Mouse (Mus musculus) heart, adult 9 months (tissue): ENCODE measurements at regions not wholly inside any gene's neighbourhood (a gene's known extent, or its start where the extent isn't known, plus 50 kb on each side); places are given as distances from the start of the nearest gene placed in this dataset.

Experiments
- DNase-seq, 2 experiments: peaks; one replicate each; pipeline ENCODE4 v3.0.0; 2022; ENCODE audit warnings: low spot score in 2 of 2

DNA sequence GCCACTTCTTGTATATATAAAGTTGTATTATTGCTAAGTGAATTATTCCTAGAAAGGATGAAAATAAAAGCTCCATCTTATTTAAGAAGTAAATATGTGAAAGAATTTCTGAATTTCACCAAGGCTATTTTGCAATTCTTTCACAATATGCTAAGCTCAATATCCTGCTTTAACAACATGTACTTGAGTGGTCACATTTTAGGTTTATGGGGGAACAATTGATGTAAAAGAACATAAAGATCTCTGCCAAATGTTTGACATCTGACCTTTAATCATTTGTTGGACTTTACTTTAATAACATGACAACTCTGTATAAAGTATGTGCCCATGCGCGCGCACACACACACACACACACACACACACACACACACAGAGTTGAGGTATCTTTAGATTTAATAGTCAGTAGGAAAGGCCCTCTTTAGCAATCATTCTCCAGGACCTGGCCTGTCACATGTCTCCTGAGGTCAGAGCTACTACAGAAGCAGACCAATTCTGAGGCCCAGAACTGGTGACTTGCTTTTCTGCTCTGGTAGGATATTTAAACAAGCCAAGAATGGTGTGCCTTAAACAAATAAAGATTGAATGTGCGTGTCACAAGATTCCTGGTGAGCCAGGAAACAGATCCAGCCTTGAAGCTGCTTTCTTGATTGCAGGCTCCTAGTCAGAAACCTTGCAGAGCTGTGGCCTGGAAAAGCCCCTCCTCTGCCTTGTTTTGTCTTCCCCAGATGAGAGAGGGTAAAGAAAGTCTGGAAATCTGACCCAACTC is 477.4 kb upstream of the Marcks start:
- DNase-seq: no peak

DNA sequence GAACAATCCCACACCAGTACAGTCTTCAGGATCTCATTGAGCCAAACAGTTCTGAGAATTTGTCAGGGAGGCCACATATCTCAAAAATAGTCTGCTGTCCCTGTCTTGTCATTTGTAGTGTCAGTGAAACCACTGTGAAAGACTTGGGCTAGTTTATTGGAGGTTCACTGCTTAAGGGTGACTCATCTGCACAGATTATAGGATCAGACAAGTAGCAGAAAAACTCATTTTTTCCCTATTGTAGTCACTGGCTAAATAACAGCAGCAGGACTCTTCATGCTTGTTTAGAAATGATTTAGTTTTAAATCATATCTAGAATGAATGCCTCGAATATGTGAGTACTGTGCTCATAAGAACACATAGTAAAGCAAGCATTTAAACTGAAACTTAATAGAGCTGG is 475.2 kb upstream of the Marcks start:
- DNase-seq: no peak

DNA sequence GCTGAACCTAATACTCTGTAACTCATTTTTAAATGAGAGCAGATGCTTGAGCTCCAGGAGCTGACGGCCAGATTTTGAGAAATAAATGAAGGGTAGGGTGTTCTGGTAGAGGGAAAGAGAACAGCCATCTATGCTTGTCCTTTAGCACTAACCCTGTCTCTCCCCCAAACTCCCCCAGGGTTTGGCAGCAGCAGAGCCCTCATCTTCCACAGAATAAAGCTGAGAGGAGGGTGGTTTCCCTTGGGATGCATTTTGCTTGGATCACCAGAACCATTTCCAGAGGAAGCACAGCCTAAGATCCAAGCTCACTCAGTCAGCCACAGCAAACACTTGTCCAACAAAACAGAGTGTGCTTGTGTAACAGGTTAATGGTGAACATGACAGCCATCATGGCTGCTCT is 464.8 kb upstream of the Marcks start:
- DNase-seq: peak in 1 of 2 experiments; percentile 7

DNA sequence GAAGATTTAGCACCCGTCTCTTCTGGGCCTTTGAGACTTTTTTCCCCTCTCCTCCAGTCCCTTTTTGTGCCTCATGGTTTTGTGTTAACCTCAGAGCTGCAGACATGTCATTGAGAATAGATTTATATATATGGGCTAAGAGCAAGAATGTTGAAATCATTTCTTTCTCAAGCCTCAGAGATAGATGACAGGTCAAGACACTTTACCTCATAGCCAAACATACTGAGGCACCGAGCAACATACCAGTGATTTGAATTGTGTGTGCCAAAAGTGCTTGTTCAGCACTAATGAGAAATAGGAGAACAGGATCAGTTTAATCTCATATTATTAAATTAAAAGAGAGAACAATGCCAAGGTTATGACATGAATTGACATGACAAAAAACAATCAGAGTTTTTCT is 464.2 kb upstream of the Marcks start:
- DNase-seq: no peak

DNA sequence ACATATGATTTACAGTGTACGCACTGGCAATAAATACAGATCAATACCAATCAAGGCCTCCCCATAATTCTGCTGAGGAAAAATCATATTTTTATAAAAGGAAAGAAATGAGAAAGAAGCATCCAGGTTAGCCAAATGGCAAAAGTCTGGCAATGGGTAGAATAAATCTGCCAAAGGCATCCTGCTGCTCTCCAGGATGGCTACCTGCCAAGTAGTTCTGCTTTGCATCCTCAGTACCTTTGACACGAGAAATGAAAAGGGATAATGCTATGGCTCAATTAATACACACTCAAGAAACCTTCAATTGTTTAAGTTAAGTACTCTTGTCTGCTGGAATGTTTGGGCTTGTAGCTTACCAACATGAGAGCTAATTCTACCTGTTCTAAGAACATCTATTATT is 451.2 kb upstream of the Marcks start:
- no peak for DNase-seq

DNA sequence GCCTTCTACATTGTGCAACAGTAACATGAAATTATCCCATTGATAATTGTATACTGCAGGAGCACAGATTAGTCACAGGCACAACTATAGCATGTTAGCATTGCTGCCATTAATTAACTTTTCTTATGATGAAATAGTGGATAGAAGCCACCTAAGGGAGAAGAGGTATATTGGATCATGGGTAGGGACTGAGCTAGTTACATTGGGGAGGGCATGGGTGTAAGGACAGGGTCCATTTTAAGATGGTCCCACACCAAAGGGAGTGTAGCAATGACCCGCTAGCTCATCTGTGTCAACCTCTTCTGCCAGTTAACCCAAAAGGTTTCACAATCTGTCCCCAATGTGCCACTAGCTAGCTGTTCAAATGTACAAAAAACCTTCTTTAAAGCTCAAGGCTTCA is 450.3 kb upstream of the Marcks start:
- no peak for DNase-seq

DNA sequence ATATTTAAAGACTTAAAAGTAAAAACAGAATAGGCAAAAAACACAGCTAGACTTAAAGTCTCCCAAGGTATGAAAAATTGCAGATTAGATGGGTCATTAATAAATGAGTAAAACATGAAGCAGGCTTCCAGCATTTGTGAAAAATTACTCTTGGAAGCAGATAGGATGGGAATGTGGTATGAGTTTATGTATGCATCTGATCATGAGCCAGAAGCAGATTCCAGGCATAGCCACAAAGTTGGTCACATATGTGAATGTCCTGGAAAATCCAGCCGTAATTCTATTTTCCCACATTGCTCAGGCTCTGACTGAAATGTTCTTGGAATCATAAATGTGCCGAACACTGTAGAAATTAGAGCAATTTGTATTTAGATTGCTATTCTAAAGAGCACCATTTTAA is 432.5 kb upstream of the Marcks start:
- no peak for DNase-seq

DNA sequence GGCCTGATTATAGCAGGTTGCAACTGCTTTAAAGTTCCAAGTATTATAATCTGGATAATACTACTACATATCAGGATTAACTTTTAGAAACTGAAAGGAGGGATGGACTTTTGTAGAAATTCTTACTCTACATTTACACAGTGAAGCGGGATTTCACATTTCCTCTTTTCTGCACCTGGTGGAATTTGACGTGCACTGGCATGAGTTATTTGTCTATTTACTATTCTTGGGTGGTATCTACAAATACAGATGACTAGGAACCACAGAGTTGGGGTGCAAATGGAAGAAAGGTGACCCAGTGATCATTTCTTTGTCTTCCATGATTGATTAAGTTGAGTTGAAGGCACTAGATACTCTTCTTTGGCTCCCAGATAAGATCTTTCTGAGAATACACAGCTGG is 423.0 kb upstream of the Marcks start:
- no peak for DNase-seq

DNA sequence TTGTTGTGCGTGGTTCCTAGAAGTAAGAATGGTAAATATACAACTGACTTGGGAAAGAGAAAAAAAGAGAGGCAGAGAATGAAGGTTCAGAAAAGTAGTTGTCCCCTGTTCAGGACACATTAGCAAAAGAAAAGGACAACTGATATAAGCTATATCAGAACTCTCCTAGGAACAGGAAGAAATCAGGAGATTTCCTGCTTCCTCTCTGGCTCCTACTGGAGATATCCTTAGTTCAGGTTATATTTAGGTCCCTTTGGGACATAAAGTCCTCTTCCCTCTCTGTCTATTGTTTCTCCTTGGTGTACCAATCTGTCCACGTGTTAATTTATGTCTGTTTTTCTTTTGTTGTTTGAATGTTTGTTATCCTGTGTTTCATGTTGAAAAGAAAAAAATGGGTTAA is 410.7 kb upstream of the Marcks start:
- no peak for DNase-seq

DNA sequence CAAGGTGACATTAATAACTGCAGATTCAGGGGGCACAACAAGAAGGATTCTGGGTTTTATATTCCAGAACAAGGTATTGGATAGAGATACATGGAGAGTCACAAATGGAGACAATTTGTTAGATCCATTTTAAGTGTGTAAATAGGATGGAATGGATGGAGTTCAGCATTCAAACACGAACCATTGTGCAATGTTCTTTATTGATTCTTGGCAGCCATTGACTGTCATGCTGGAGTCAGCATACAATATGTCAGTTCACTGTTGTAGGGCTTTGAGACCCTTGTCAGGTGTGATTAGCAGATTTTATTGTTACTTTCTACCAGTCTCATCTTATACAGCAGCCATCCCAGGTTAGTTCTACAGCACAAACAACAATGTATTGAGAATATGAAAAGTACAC is 402.0 kb upstream of the Marcks start:
- DNase-seq: no peak

DNA sequence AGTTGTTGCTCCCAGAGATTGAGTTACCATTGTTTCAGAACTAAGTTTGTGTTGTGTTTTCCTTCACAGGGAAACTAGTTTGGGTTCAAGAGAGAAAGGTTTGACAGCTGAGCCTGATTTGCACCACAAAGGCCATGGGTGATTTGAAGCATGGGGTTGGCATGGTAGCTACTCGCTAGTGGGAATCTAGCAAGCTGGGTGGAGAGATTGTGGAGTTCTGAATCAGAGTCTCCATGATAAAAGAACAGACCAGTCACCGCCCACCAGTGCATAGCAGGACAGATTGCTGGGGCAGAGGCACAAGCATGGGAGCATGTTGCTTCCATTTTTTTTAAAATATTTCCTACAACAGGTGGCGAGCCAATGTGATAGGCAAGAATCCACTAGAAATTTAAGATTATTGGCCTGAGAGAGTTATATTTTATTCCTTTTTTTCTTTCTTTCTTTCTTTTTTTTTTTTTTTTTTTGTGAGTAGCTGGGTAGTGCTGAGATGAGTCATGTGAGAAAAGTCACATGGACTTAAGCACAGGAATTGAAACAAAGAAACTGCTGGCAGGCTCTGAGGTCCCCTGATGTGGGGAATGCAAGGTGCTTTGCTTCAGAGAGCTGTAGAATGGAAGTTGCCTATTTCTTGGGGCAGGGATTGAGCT is 367.4 kb upstream of the Marcks start:
- DNase-seq: no peak

DNA sequence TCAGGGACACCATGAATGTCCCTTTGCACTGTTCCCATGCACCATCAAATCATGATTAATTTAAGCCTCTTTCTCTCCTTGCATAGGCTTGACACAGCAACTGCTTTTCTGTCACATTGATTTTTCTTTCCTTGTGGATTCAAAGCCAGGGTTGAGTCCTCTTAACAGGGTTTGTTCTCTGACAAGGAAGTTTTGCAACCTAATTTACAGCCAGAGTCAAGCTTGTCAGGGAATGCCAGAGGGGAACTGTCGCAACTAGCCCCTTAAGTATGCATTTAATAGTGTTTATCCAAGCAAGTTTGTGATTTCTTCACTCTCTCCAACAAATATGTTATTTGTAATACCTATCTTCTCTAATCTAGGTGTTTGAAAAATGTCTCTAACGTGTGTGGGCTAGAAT is 365.7 kb upstream of the Marcks start:
- DNase-seq: no peak

DNA sequence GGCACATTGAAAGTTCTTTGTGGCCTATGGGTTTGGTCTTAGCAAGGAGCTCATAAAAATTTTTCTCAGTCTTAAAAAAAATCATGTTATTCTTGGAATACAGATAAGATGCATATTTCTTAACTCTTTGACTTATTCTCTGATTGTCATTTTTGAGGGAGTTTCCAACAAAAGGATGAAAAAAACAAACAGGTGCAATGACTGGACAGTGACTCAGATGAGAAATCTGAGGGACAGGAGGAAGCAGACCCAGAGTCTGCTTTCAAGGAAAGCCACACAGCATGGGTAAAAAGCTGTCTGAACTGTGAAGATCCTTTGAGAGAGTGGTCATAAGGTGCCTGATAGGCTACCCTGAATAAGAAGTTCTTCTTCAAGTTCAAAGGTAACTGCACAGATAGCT is 363.8 kb upstream of the Marcks start:
- DNase-seq: no peak

DNA sequence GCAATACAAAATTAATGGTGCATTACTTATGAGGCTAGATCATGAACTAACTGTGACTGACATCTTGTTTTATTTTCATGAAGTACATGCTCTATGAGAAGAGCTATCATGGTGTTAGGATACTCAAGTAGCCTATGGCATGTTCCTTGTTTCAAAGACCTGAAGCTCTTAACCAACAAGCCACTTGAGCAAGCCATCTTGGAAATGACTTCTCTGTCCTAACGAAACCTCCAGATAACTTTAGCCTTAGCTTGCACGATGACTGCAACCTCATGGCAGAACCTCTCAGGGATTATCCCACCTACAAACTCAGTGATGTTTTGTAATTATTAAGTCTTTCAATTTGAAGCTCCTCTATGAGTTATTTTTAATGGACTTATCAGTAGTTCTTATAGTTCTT is 362.3 kb upstream of the Marcks start:
- no peak for DNase-seq

DNA sequence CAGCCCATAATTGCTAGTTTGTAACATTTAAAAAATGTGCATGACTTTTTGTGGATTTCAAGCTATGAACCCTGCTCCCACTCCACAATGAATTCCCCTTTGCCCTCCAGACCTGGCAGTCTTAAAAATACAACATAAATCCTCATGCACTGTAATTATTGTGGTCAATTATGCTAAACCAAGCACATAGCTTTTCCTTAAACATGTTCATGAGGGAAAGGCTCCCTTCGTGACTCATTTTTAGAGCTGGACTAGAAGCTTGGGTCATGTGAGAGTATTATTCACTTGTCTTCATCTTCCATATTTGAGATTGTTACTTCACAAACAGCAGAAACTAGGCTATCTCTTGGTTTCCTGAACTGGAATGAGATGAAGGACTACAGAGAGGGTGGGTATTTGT is 356.7 kb upstream of the Marcks start:
- DNase-seq: no peak

DNA sequence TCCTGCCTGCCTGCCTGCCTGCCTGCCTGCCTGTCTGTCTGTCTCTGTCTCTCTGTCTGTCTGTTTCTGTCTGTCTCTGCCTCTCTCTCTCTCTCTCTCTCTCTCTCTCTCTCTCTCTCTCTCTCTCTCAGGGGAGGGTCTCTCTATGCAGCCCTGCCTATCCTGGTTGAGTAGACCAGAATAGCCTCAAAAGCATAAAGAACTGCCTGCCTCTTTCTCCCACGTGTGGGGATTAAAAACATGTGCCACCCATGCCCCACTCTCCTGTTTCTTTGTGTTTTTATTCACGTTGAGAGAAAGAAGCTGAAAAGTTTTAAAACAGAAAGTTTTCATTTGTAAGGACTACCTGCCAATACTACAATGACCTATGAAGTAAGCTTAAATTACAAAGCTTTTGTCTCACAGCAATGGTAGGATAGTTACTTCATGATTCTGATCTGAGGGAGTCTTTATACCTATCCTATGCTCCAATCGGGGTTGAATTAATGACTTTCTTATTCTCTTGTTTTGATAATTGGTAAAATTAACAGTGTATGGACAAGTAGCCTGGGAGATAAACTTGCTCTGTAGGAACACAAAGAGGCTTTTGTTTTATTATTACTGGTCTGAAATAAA is 355.9 kb upstream of the Marcks start:
- DNase-seq: no peak

DNA sequence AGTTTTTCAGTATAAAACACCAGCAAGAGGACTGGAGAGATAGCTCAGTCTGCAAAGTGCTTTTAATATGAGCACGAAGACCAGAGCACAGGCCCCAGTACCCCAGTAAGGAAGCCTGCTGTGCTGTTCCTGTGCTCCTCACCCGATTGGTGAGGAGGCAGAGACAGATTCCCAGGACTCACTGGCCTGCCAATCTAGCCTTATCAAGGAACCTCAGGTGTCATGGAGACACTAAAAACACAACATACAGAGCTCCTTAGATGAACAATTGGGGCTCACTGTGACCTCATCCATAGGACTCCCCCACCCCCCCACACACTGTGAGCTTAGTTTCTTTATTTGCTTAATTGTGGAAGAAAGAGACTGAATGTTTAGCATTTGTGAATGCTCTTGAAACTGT is 355.4 kb upstream of the Marcks start:
- no peak for DNase-seq

DNA sequence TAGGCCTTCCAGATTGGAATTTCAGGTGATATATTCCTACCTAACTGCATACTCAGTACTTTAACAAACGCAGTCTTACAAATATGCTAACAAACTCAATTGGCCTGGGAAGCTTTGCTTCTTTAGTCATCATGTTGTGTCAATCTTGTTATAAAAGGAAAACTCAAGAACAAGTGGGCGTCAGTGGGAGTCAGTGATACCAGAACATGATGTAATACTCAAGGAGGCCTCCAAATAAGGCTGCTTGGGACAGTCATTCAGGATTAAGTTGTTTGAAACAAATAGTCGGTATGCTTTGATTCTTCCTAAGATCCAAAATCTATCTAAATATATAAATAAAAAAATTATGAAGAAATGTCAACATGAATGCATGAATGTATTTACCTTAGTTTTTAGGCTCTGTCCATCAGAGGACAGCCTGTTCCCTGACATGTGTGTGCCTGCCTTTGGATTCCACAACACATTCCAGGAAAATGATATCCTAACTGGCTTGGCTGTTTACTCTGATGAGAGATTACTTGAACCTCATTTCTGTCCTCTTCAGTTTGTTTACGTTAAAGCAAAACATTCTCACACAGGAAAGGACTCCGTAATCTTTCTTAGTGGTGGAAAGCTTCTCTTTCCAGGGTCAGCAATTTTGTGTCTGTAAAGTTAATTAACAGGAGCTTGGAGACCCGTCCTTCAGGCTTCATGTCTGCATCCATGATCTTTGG is 345.7 kb upstream of the Marcks start:
- DNase-seq: peak; percentile 22 to 32

DNA sequence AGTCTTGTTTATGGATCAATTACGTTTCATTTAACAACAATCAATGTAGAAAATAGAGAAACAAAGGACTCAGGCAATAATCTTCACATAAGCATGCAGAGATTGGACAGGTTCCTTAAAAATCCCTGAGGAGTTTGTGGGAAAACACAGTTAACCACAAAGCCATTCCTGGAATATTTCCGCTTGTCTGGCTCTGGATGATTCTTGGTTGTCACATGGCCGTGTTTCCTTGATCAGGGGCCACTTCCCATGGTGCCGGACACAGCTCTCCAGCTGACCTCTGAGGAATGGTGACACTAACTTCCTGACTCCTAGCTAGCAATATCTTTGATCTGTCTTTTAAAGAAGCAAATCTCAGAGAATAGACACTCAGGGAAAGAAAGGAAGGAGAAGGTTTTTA is 344.8 kb upstream of the Marcks start:
- peak; percentile 76 to 78 for DNase-seq

DNA sequence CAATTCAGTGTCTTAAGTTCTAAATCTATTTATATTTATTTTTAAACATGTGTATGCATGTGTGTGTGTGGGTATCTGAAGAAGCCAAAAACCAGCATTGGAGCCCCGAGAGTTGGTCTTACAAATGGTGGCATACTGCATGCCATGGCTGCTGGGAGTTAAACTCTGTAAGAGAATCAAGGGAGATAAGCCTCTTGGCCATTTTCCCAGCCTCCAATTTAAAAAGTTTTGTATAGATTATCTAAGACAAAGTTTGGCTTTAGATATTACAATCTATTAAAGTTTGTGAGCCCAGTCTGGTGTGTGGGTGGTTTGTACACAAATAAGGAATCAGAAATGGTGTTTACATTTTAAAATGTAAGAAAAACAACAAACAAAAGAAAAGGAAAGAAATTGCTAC is 343.2 kb upstream of the Marcks start:
- DNase-seq: no peak

DNA sequence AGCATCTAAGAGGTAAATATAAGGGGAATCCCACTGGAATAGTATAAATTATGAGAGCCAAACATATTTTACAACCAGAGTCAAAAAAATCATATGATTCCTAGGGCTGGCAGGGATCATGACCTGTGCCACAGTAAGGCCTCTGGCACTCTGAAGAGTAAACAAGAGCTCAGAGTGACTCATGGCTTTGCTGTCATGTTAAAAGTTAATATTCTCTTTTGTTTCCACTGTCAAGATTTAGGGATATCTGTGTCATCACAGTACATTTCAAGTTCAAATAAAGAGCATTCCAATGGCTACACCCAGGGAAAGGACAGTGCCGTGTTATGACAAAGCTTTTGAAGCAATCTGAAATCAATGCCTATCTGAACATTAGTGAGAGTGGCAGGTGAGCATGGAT is 341.6 kb upstream of the Marcks start:
- no peak for DNase-seq

DNA sequence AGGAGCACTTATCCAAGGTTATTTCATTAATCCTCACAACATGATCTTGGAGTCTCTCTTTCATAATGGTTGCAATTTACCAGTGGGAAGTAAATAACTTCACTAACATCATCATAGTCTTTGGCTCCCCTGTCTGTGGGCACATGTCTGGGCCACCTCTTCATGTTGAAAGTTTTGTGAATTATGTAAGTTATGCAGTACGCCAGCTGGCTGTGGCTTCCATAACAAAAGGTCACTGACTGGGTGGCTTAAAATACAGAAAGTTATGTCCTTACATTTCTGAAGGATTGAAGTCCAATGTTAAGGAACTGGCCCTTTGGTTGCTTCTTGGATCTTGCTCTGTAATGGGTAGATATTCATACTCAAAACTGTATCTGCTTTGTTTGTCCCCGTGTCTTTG is 339.4 kb upstream of the Marcks start:
- DNase-seq: peak in 1 of 2 experiments; percentile 10

DNA sequence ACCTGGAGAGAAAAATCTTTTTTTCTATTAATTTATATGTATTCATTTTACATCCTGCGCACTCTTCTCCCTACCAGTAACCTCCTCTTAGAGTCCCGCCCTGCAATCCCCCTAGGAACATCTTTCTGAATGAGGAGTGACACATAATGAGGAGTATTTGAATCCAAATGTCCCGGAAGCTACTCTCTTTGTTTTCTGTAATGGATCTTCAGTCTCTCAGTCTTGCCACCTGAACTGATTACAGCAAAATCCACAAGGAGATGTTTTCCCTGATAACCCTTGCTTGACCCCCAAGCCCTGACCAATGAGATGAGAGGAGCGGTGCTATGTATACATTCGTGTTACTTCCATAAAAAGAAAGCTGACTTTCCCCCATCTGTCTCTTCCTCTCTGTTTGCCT is 334.4 kb upstream of the Marcks start:
- DNase-seq: no peak
